Mouse (Mus musculus): Measurements from ENCODE around the gene Fer. TPM values are rescaled to one million over a fixed set of nuclear protein-coding genes. Genes with fewer than 3 reads are reported as not detected.

The Fer gene
- polyA plus RNA-seq, 1 experiment from 2014 or later: 28.5 TPM

DNA sequence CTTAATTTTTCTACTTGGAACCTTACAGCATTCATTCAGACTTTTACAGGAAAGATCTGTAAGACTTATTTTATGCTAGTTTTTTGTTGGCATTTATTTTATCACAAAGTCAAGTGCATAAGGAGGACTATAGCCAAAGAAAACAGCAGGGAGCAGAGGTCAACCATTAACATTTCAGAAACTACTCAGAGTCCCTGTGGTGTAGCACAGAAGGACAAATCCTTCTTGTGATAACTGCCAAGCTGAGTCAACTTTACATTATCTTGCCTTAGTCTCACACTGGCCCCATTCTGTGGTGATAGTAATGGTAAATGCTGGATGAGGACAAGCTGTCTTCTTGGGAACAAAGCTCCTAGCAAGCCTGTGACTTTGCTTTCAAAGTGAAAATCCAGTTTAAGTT is 197.7 kb downstream of the Fer start:
- no peak for DNase-seq (ENCODE audit: low spot score)
- Histone ChIP-seq H3K36me3 (no peaks in the 10 kb centered on the region), H3K27ac (replicated peaks) (no peak overlapping the region), H3K4me3 (no peak overlapping the region), H3K27me3 (ENCODE audit: low read depth, poor library complexity, severe bottlenecking) (no peaks in the 10 kb centered on the region), H3K4me1 (peaks cover 5% of the 10 kb centered on the region), H3K9me3 (replicated peaks) (no peaks in the 10 kb centered on the region)

DNA sequence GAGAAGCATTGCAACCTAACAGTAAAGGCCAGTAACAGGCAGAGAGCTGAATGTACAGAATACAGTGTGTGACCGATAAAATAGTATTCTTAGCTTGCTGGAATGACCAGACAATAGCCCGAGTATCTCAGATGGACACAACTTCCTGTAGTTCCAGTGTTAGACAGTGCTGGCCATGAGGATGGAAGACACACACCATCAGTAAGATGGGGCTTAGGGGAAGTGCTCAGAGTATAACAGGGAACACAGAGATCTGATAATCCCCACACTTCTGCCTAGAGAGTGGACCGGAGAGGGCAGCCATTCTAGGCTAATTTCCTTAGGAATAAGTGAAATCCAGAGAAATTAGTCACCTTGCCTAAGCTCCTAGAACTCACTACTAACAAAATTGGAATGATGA is 202.4 kb downstream of the Fer start:
- Histone ChIP-seq H3K27me3 (ENCODE audit: low read depth, poor library complexity, severe bottlenecking) (no peaks in the 10 kb centered on the region), H3K9me3 (replicated peaks) (no peaks in the 10 kb centered on the region), H3K4me3 (no peak overlapping the region), H3K36me3 (no peaks in the 10 kb centered on the region), H3K27ac (replicated peaks) (no peak overlapping the region), H3K4me1 (peaks cover 5% of the 10 kb centered on the region)
- no peak for DNase-seq (ENCODE audit: low spot score)
- WGBS: 91% methylated on average over 3 of the region's 3 CpGs

GRCm38 (mm10) chr17:64077392-64077791 is 214.5 kb downstream of the Fer start:
- H3K27me3 ChIP-seq (ENCODE audit: low read depth, poor library complexity, severe bottlenecking): no peaks in the 10 kb centered on the region
- no peak overlapping the region for H3K4me3 ChIP-seq
- WGBS: 94% methylated on average over 7 of the region's 7 CpGs
- H3K4me1 ChIP-seq: no peaks in the 10 kb centered on the region
- DNase-seq (ENCODE audit: low spot score): no peak
- H3K27ac ChIP-seq (replicated peaks): no peak overlapping the region
- no peaks in the 10 kb centered on the region for H3K36me3 ChIP-seq
- H3K9me3 ChIP-seq (replicated peaks): no peaks in the 10 kb centered on the region

DNA sequence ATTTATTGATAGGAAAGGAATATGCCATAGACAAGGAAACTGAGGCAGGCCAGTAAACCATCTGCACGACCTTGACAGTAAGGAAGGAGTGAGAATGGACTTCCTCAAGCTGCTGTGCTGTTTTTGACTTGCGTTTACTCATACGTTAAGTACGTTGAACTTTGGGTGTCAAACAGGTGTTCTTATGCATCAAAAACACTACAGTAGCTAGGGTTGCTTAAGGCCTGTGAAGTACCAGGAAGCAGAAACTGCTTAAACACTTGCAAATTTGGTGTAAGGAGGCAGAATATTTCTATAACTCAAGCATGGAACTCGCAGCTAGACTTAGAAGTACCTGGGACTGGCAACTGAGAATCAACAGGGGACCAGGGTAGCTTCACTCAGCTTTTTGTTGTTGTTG is 221.9 kb downstream of the Fer start:
- Histone ChIP-seq H3K27ac (replicated peaks) (no peak overlapping the region), H3K4me3 (no peak overlapping the region), H3K27me3 (ENCODE audit: low read depth, poor library complexity, severe bottlenecking) (no peaks in the 10 kb centered on the region), H3K36me3 (no peaks in the 10 kb centered on the region), H3K4me1 (no peaks in the 10 kb centered on the region), H3K9me3 (replicated peaks) (no peaks in the 10 kb centered on the region)
- DNase-seq (ENCODE audit: low spot score): no peak
- 89% methylated on average over 5 of the region's 5 CpGs for WGBS

- Histone ChIP-seq H3K27ac (replicated peaks) (no peak overlapping the region), H3K4me3 (no peak overlapping the region), H3K36me3 (no peaks in the 10 kb centered on the region), H3K27me3 (ENCODE audit: low read depth, poor library complexity, severe bottlenecking) (no peaks in the 10 kb centered on the region), H3K9me3 (replicated peaks) (no peaks in the 10 kb centered on the region), H3K4me1 (no peaks in the 10 kb centered on the region)
- DNase-seq (ENCODE audit: low spot score): no peak
- WGBS: 94% methylated on average over 2 of the region's 2 CpGs
Observed at GRCm38 (mm10) chr17:64085493-64085892, 222.6 kb downstream of the Fer start.

DNA sequence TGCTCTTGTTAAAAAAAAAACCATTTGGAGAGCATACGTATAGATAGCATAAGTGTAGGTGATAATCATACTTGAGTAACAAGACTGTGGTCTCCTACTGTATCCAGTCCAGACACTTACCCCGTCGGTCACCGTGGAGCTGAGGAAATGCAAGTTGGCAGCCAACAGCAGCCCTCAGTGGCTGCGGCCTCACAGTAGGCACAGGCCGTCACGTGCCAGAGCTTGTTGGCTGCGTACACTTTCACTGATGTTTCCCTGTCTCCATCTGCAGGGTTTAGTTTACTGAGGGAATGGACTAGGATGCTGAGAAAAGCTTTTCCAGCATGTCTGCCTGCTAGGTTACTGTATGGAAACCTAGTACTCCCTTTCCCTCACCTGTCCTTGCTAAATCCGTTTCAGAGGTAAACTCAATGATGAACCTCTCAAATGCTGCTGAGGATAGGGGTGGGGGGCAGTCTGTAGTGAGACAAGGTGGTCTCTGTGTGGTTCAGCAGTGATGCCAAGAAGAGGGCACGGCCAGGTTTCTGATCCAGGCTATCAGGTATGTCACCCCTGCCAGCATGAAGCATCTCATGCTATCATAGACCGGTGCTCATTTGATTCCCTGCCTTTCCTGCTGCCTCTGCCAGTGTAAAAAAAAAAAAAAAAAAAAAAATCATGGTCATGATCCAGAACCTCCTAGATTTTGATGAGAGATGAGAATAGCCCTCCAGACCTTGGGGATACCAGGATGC is 224.2 kb downstream of the Fer start:
- no peaks in the 10 kb centered on the region for H3K27me3 ChIP-seq (ENCODE audit: low read depth, poor library complexity, severe bottlenecking)
- H3K27ac ChIP-seq (replicated peaks): no peak overlapping the region
- no peaks in the 10 kb centered on the region for H3K4me1 ChIP-seq
- WGBS: 94% methylated on average over 11 of the region's 11 CpGs
- H3K4me3 ChIP-seq: no peak overlapping the region
- H3K36me3 ChIP-seq: no peaks in the 10 kb centered on the region
- H3K9me3 ChIP-seq (replicated peaks): no peaks in the 10 kb centered on the region
- DNase-seq (ENCODE audit: low spot score): no peak

DNA sequence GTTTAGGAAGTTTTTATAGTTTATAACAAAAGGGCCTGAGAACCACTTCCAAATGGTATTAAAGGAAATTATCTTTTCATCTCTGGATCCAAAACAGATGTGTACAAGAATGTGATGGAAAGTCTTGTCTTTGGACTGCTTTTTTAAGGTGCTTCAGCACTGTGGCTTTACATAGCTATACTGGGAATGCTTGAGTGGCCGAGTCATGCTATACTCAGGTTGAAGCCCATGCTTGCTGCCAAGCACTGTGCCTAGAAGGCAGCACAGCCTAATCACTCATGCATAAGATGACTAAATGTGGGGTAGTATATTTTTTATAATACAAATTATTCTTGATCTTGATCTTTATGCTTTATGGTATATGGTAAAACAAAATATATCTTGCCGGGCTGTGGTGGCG is 225.0 kb downstream of the Fer start:
- 95% methylated on average over 3 of the region's 3 CpGs for WGBS
- no peak overlapping the region for H3K4me3 ChIP-seq
- H3K27ac ChIP-seq (replicated peaks): no peak overlapping the region
- no peaks in the 10 kb centered on the region for H3K27me3 ChIP-seq (ENCODE audit: low read depth, poor library complexity, severe bottlenecking)
- no peaks in the 10 kb centered on the region for H3K4me1 ChIP-seq
- H3K36me3 ChIP-seq: no peaks in the 10 kb centered on the region
- DNase-seq (ENCODE audit: low spot score): no peak
- H3K9me3 ChIP-seq (replicated peaks): no peaks in the 10 kb centered on the region

DNA sequence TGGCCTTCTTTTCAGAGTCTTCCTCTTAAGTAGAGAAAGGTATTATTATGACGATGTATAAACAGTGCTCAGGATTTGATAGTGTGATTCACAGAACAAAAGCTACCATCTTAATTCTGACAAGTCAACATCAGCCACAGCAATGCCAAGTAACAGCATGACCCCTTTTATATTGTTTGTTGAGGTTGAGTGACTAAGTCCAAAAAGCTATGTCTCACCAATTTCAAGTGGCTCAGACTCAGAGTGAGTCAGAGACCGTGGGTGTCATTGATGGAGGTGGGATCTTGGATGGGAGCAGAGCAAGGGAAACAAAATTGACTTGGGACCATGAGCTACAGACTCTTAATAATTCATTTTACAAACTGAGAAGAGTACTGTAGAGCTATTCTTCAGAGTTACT is 230.9 kb downstream of the Fer start:
- H3K4me1 ChIP-seq: peaks cover 6% of the 10 kb centered on the region; the same call in 1 of the 2 replicates
- 86% methylated on average over 2 of the region's 2 CpGs for WGBS
- no peaks in the 10 kb centered on the region for H3K9me3 ChIP-seq (replicated peaks)
- no peaks in the 10 kb centered on the region for H3K36me3 ChIP-seq
- no peaks in the 10 kb centered on the region for H3K27me3 ChIP-seq (ENCODE audit: low read depth, poor library complexity, severe bottlenecking)
- H3K27ac ChIP-seq (replicated peaks): no peak overlapping the region
- DNase-seq (ENCODE audit: low spot score): no peak
- H3K4me3 ChIP-seq: no peak overlapping the region

DNA sequence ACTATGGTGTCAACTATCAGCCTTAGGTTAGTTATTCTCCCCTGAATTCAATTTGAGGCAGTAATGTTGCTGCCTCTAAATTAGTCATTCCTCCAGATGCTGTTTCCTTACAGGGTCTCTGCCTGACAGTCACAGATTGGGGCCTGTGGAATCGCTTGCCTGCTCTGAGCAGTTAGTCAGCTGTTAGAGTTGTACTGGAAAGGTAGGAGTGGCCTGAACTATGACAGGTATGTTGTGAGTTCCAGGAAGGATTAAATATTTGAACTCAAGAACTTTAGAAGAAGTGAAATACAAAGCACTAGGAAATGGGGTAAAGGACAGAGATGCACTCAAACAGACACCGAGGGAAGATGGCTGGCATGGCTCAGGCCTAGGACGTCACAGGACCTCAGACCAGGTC is 233.9 kb downstream of the Fer start:
- Histone ChIP-seq H3K27me3 (ENCODE audit: low read depth, poor library complexity, severe bottlenecking) (no peaks in the 10 kb centered on the region), H3K4me3 (no peak overlapping the region), H3K36me3 (no peaks in the 10 kb centered on the region), H3K9me3 (replicated peaks) (no peaks in the 10 kb centered on the region), H3K27ac (replicated peaks) (no peak overlapping the region), H3K4me1 (peaks cover 6% of the 10 kb centered on the region; the same call in 1 of the 2 replicates)
- no peak for DNase-seq (ENCODE audit: low spot score)
- WGBS: 90% methylated on average over 3 of the region's 3 CpGs

GRCm38 (mm10) chr17:64097788-64098359 is 235.0 kb downstream of the Fer start:
- DNase-seq (ENCODE audit: low spot score): no peak
- peaks cover 6% of the 10 kb centered on the region; the same call in 1 of the 2 replicates for H3K4me1 ChIP-seq
- H3K36me3 ChIP-seq: no peaks in the 10 kb centered on the region

GRCm38 (mm10) chr17:64099395-64100171 is 236.7 kb downstream of the Fer start:
- WGBS: 88% methylated on average over 6 of the region's 6 CpGs
- Histone ChIP-seq H3K36me3 (no peaks in the 10 kb centered on the region), H3K4me3 (no peak overlapping the region), H3K27ac (replicated peaks) (no peak overlapping the region), H3K4me1 (peaks cover 6% of the 10 kb centered on the region; the same call in 1 of the 2 replicates), H3K27me3 (ENCODE audit: low read depth, poor library complexity, severe bottlenecking) (no peaks in the 10 kb centered on the region), H3K9me3 (replicated peaks) (no peaks in the 10 kb centered on the region)
- DNase-seq (ENCODE audit: low spot score): no peak

More at GRCm38 (mm10) chr17:64097788-64098359, 235.0 kb downstream of the Fer start:
- Histone ChIP-seq H3K4me3 (no peak overlapping the region), H3K27ac (replicated peaks) (no peak overlapping the region), H3K27me3 (ENCODE audit: low read depth, poor library complexity, severe bottlenecking) (no peaks in the 10 kb centered on the region), H3K9me3 (replicated peaks) (no peaks in the 10 kb centered on the region)
- 80% methylated on average over 5 of the region's 5 CpGs for WGBS

- H3K27me3 ChIP-seq (ENCODE audit: low read depth, poor library complexity, severe bottlenecking): no peaks in the 10 kb centered on the region
- H3K9me3 ChIP-seq (replicated peaks): no peaks in the 10 kb centered on the region
- no peaks in the 10 kb centered on the region for H3K36me3 ChIP-seq
- no peak overlapping the region for H3K4me3 ChIP-seq
- no peak overlapping the region for H3K27ac ChIP-seq (replicated peaks)
- WGBS: 86% methylated on average over 3 of the region's 3 CpGs
- peaks cover 6% of the 10 kb centered on the region; the same call in 1 of the 2 replicates for H3K4me1 ChIP-seq
- no peak for DNase-seq (ENCODE audit: low spot score)
Observed at GRCm38 (mm10) chr17:64100172-64100510, 237.3 kb downstream of the Fer start.

DNA sequence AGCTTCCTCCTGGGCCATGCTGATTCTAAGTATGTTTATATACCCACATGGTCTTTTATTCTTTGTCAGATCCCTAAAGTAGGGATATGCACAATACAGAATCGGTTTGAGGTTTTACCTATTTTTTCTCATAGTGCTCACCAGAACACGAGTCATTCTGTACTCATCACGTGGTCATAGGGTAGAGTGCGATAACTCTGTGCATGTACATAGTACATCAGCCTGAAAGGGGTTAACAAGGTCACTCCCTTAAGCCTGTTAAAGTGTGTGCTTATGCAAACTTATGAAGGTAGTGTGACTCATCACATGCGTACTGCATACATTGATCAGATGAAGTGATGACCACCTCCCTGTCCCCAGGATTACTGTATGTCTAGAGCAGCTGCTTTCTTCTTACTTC is 245.9 kb downstream of the Fer start:
- Histone ChIP-seq H3K9me3 (replicated peaks) (no peaks in the 10 kb centered on the region), H3K36me3 (no peaks in the 10 kb centered on the region), H3K27me3 (ENCODE audit: low read depth, poor library complexity, severe bottlenecking) (no peaks in the 10 kb centered on the region), H3K27ac (replicated peaks) (no peak overlapping the region), H3K4me3 (no peak overlapping the region), H3K4me1 (peaks cover 6% of the 10 kb centered on the region)
- 94% methylated on average over 5 of the region's 5 CpGs for WGBS
- no peak for DNase-seq (ENCODE audit: low spot score)

Measured in midbrain, embryonic 10.5 days (tissue).